Mouse (Mus musculus) thymus, adult 2 months (tissue): ENCODE measurements around the gene Snapc2. TPM values are rescaled to one million over a fixed set of nuclear protein-coding genes. Genes with fewer than 3 reads are reported as not detected.

Experiments
- DNase-seq: peaks from one replicate; pipeline ENCODE4 v3.0.0; 2021
- H3K27ac ChIP-seq: fragments of 200-500 bp; 2 replicates; pipeline ENCODE4 v1.5.1; 2012; ENCODE audit warnings: low read length, control low read depth; ENCODE audit not compliant: control insufficient read depth, insufficient read depth
- H3K27me3 ChIP-seq: fragments of 200-500 bp; 2 replicates; pipeline ENCODE4 v1.6.1; 2012; ENCODE audit warnings: mild to moderate bottlenecking, low read length, moderate library complexity, mixed read lengths; ENCODE audit not compliant: control insufficient read depth, insufficient read depth
- H3K36me3 ChIP-seq: fragments of 200-500 bp; 2 replicates; pipeline ENCODE4 v1.6.1; 2012; ENCODE audit warnings: mild to moderate bottlenecking, low read length, moderate library complexity; ENCODE audit not compliant: control insufficient read depth, insufficient read depth
- H3K4me1 ChIP-seq: fragments of 200-500 bp; replicated peaks from 2 replicates; pipeline ENCODE4 v1.6.1; 2012; ENCODE audit warnings: low read length; ENCODE audit not compliant: control insufficient read depth, insufficient read depth
- H3K4me3 ChIP-seq: fragments of 200-500 bp; 2 replicates; pipeline ENCODE4 v1.5.1; 2012; ENCODE audit warnings: mild to moderate bottlenecking, low read length, control low read depth, moderate library complexity; ENCODE audit not compliant: control insufficient read depth, insufficient read depth
- CTCF ChIP-seq: fragments of 200-500 bp; IDR thresholded peaks from 2 replicates; pipeline ENCODE4 v1.5.1; 2012; ENCODE audit warnings: mild to moderate bottlenecking, control low read depth, low read length, moderate library complexity, borderline replicate concordance; ENCODE audit not compliant: control insufficient read depth, poor library complexity, insufficient read depth; ENCODE audit errors: extremely low read depth
- POLR2A ChIP-seq: fragments of 200-500 bp; IDR thresholded peaks from 2 replicates; pipeline ENCODE4 v1.6.1; 2012; ENCODE audit warnings: mild to moderate bottlenecking, low read length, control low read depth, moderate library complexity; ENCODE audit not compliant: control insufficient read depth, poor library complexity, insufficient read depth; ENCODE audit errors: extremely low read depth
- WGBS: fragments of 180-500 bp; shearing (Covaris S2); methylation state at CpG from one replicate; pipeline ENCODE4 v1.1.7; 2018; 5-methylcytosine and 5-hydroxymethylcytosine counted together
- polyA plus RNA-seq: library from polyadenylated mRNA; depleted of rRNA; stranded (reverse); fragments of >200 nt; gene quantifications from 2 replicates; pipeline ENCODE4 v1.2.3, GENCODE M21; 2012

The Snapc2 gene
- polyA plus RNA-seq, 1 experiment: 40.8 TPM

GRCm38 (mm10) chr8:4222059-4222458 lies 30.8 kb upstream of the Snapc2 start:
- Histone ChIP-seq H3K4me1 (peaks cover 2% of the 10 kb centered on the region), H3K27ac (no peak overlapping the region), H3K4me3 (no peak overlapping the region), H3K27me3 (peaks cover 5% of the 10 kb centered on the region; the same call in 1 of the 2 replicates), H3K36me3 (no peaks in the 10 kb centered on the region)
- DNase-seq: no peak
- TF ChIP-seq POLR2A (no peak), CTCF (no peak)

GRCm38 (mm10) chr8:4226323-4226722 lies 26.6 kb upstream of the Snapc2 start:
- H3K27me3 ChIP-seq: no peaks in the 10 kb centered on the region; the same call in 1 of the 2 replicates
- no peaks in the 10 kb centered on the region for H3K36me3 ChIP-seq
- no peak for DNase-seq
- TF ChIP-seq POLR2A (no peak), CTCF (no peak)
- H3K27ac ChIP-seq: no peak overlapping the region
- H3K4me3 ChIP-seq: no peak overlapping the region
- WGBS: 65% methylated on average over 4 of the region's 4 CpGs
- H3K4me1 ChIP-seq: no peaks in the 10 kb centered on the region

GRCm38 (mm10) chr8:4226739-4227347 lies 26.0 kb upstream of the Snapc2 start, which contains the start of gene Lrrc8e:
Lrrc8e (plus strand) TSS chr8:4226827.
- H3K4me1 ChIP-seq: no peaks in the 10 kb centered on the region
- H3K36me3 ChIP-seq: no peaks in the 10 kb centered on the region
- WGBS: 25% methylated on average over 33 of the region's 33 CpGs
- H3K27me3 ChIP-seq: no peaks in the 10 kb centered on the region; the same call in 1 of the 2 replicates
- H3K4me3 ChIP-seq: no peak within 1 kb of the TSS
- no peak within 1 kb of the TSS for H3K27ac ChIP-seq
- TF ChIP-seq CTCF (no peak), POLR2A (no peak)
- no peak for DNase-seq

GRCm38 (mm10) chr8:4227919-4228318 lies 25.0 kb upstream of the Snapc2 start:
- Histone ChIP-seq H3K4me3 (no peak overlapping the region), H3K27ac (no peak overlapping the region), H3K27me3 (no peaks in the 10 kb centered on the region; the same call in 1 of the 2 replicates), H3K36me3 (no peaks in the 10 kb centered on the region), H3K4me1 (no peaks in the 10 kb centered on the region)
- no peak for TF ChIP-seq CTCF
- TF ChIP-seq POLR2A: no peak
- 96% methylated on average over 4 of the region's 4 CpGs for WGBS
- no peak for DNase-seq

- no peaks in the 10 kb centered on the region for H3K36me3 ChIP-seq
- no peaks in the 10 kb centered on the region; the same call in 1 of the 2 replicates for H3K27me3 ChIP-seq
- no peak for TF ChIP-seq POLR2A
- no peak for TF ChIP-seq CTCF
- H3K4me3 ChIP-seq: no peak overlapping the region
- H3K4me1 ChIP-seq: no peaks in the 10 kb centered on the region
- DNase-seq: no peak
- WGBS: 91% methylated on average over 5 of the region's 5 CpGs
- no peak overlapping the region for H3K27ac ChIP-seq
Measured at GRCm38 (mm10) chr8:4229784-4230183, 23.1 kb upstream of the Snapc2 start.

- no peak for TF ChIP-seq POLR2A
- TF ChIP-seq CTCF: no peak
- H3K27ac ChIP-seq: no peak overlapping the region
- no peaks in the 10 kb centered on the region for H3K4me1 ChIP-seq
- no peak overlapping the region for H3K4me3 ChIP-seq
- WGBS: 76% methylated on average over 10 of the region's 10 CpGs
- H3K36me3 ChIP-seq: no peaks in the 10 kb centered on the region
- DNase-seq: no peak
- no peaks in the 10 kb centered on the region; the same call in 1 of the 2 replicates for H3K27me3 ChIP-seq
Measured at GRCm38 (mm10) chr8:4230612-4231351, 22.1 kb upstream of the Snapc2 start.

GRCm38 (mm10) chr8:4237814-4238433 lies 15.0 kb upstream of the Snapc2 start:
- TF ChIP-seq CTCF (no peak), POLR2A (no peak)
- 22% methylated on average over 15 of the region's 15 CpGs for WGBS
- no peak for DNase-seq
- H3K4me3 ChIP-seq: peak overlapping the region; percentile 91
- peaks cover 20% of the 10 kb centered on the region for H3K4me1 ChIP-seq
- H3K27ac ChIP-seq: peak overlapping the region; percentile 79
- no peaks in the 10 kb centered on the region for H3K27me3 ChIP-seq
- H3K36me3 ChIP-seq: no peaks in the 10 kb centered on the region
